Mouse (Mus musculus): ENCODE measurements at regions not wholly inside any gene's neighbourhood (a gene's known extent, or its start where the extent isn't known, plus 50 kb on each side); places are given as distances from the start of the nearest gene placed in this dataset.

- TF ChIP-seq CTCF (IDR thresholded peaks at IDR 0.05) (no peak), EP300 (IDR thresholded peaks at IDR 0.05) (no peak)
Measured at GRCm38 (mm10) chr1:169051085-169051862, 480.0 kb downstream of the Nuf2 start.
